8 mouse cellular contexts compared by ENCODE assay signal in genomic region chr1:36938801-36939286, GRCm38 (mm10). TPM values are rescaled to one million over a fixed set of nuclear protein-coding genes. Genes with fewer than 3 reads are reported as not detected.
DNase-seq lines count a peak whose midpoint lies in the region; ATAC-seq and TF ChIP-seq lines count a peak whose summit lies in the region.

No protein-coding gene starts in this region.

- H3K9me3 ChIP-seq in heart, embryonic 15.5 days (replicated peaks) = no peaks in the 10 kb centered on the region
- H3K9me3 ChIP-seq in limb, embryonic 11.5 days (ENCODE audit: control insufficient read depth, low read length) = no peaks in the 10 kb centered on the region

- DNase-seq in layer of hippocampus, postnatal 10 days (ENCODE audit: low spot score in 2 of 2) = peak; percentile 53
- no peak for DNase-seq in layer of hippocampus, adult 18-20 months (ENCODE audit: low spot score in 2 of 2)
- peak; percentile 53 for DNase-seq in Muller cell, postnatal 12 days (ENCODE audit: inconsistent ontology term)
- DNase-seq in cerebellum, postnatal 36 days = peak; percentile 33 to 38
- peak; percentile 67 for DNase-seq in limb, embryonic 11.5 days (ENCODE audit: low spot score)
- DNase-seq in thymus, postnatal 25 days = peak; percentile 52

- peaks cover 39% of the 10 kb centered on the region for H3K4me1 ChIP-seq in heart, embryonic 15.5 days (replicated peaks)
- 0 out of 2 replicates have a peak, but pooled peaks cover 3% of the 10 kb centered on the region for H3K4me1 ChIP-seq in limb, embryonic 11.5 days (ENCODE audit: control insufficient read depth, insufficient read depth, low read length)

- no peak for TF ChIP-seq POLR2A in myocyte (IDR thresholded peaks at IDR 0.05; ENCODE audit: insufficient read length, low read depth)

- H3K4me2 ChIP-seq in heart, embryonic 15.5 days = peak overlapping the region; percentile 62
- peak overlapping the region; percentile 77 for H3K4me2 ChIP-seq in limb, embryonic 11.5 days (ENCODE audit: low read depth, severe bottlenecking)
- H3K4me2 ChIP-seq in myocyte (ENCODE audit: low read depth) = peak overlapping the region; percentile 99

- no peaks in the 10 kb centered on the region for H3K36me3 ChIP-seq in heart, embryonic 15.5 days
- no peaks in the 10 kb centered on the region for H3K36me3 ChIP-seq in limb, embryonic 11.5 days (ENCODE audit: control insufficient read depth, insufficient read depth, low read length)
- H3K36me3 ChIP-seq in myocyte (ENCODE audit: control insufficient read depth, insufficient read depth) = no peaks in the 10 kb centered on the region

- peaks cover 50% of the 10 kb centered on the region for H3K79me2 ChIP-seq in myocyte (ENCODE audit: control insufficient read depth, insufficient read depth)

- peak overlapping the region; percentile 89 for H3K27ac ChIP-seq in heart, embryonic 15.5 days
- peak overlapping the region; percentile 82 for H3K27ac ChIP-seq in limb, embryonic 11.5 days (replicated peaks; ENCODE audit: low read depth, low read length)

- WGBS in heart, embryonic 15.5 days = under 1% methylated on average over 42 of the region's 59 CpGs
- WGBS in limb, embryonic 11.5 days = under 1% methylated on average over 19 of the region's 59 CpGs

- peak overlapping the region; percentile 96 for H3K4me3 ChIP-seq in heart, embryonic 15.5 days
- H3K4me3 ChIP-seq in limb, embryonic 11.5 days (ENCODE audit: low read depth, low read length) = peak overlapping the region; percentile 85
- H3K4me3 ChIP-seq in myocyte = peak overlapping the region; percentile 43

- ATAC-seq in heart, embryonic 15.5 days (replicated peaks; ENCODE audit: insufficient number of reproducible peaks, insufficient read depth, low FRiP score, low read depth) = peak; percentile 11
- ATAC-seq in limb, embryonic 11.5 days (ENCODE audit: insufficient number of reproducible peaks, low FRiP score, low TSS enrichment, low read depth) = no peak

- H3K9ac ChIP-seq in heart, embryonic 15.5 days = peak overlapping the region; percentile 98
- peak overlapping the region; percentile 92 for H3K9ac ChIP-seq in limb, embryonic 11.5 days (ENCODE audit: low read length)

- peak overlapping the region; percentile 56 for H3ac ChIP-seq in myocyte (ENCODE audit: control insufficient read depth, insufficient read length)

- H3K27me3 ChIP-seq in heart, embryonic 15.5 days = no peaks in the 10 kb centered on the region
- H3K27me3 ChIP-seq in limb, embryonic 11.5 days (ENCODE audit: control insufficient read depth, insufficient read depth, low read length) = no peaks in the 10 kb centered on the region
- no peaks in the 10 kb centered on the region for H3K27me3 ChIP-seq in myocyte (ENCODE audit: control insufficient read depth, insufficient read depth, insufficient read length)

TF ChIP-seq in myocyte, 11 proteins besides CTCF, POLR2A, EP300 and RAD21:
- TF ChIP-seq MYOD1 (IDR thresholded peaks at IDR 0.05; ENCODE audit: control insufficient read depth in 1 of 3, insufficient read length in 2 of 3, low read depth in 2 of 3) (no peak), REST (IDR thresholded peaks at IDR 0.05; ENCODE audit: insufficient read depth, insufficient read length) (no peak), MAX (IDR thresholded peaks at IDR 0.05; ENCODE audit: low read depth) (no peak), USF1 (IDR thresholded peaks at IDR 0.05; ENCODE audit: low read depth) (no peak), MYOG (IDR thresholded peaks at IDR 0.05; ENCODE audit: control insufficient read depth in 1 of 3, insufficient read depth in 1 of 3, insufficient read length in 2 of 3, low read depth in 2 of 3) (no peak)

RNA-seq across cellular contexts. Expression of gene Tmem131, which starts 4.6 kb away (rescaled TPM):
- 10 to 100 TPM; 58.1 to 60.5 TPM for total RNA-seq in layer of hippocampus, postnatal 10 days (2021)
- 10 to 100 TPM; 51.2 to 55.0 TPM for total RNA-seq in layer of hippocampus, adult 18-20 months (2021)
- polyA plus RNA-seq in heart, embryonic 15.5 days (2015; fragmentation: Nextera tagmentation; extraction: Ambion mirVana) = 6.2 and 8.6 TPM in 2 replicates
- 16.6 and 18.4 TPM in 2 replicates for polyA plus RNA-seq in limb, embryonic 11.5 days (2014; fragmentation: Nextera tagmentation; extraction: Ambion mirVana)
- polyA plus RNA-seq in myocyte (2012; fragmentation: generic; extraction: Trizol) = 12.2 TPM

Comparison
In these comparisons a context has a peak if more than half of its experiments do, and no peak if none do; other contexts are left out.
1. DNase-seq: peak in layer of hippocampus, postnatal 10 days (2 of 2), Muller cell, postnatal 12 days (single experiment), cerebellum, postnatal 36 days (2 of 2), limb, embryonic 11.5 days (single experiment) and thymus, postnatal 25 days (single experiment); none in layer of hippocampus, adult 18-20 months (0 of 2).
2. H3K4me3 ChIP-seq: peak in every context shown above with its lines; median percentile 96 in heart, embryonic 15.5 days; 85 in limb, embryonic 11.5 days; 43 in myocyte.
3. Peak in every context shown above with its lines, with median percentiles within 50 percentile points of each other: H3K4me2 ChIP-seq.